Mouse (Mus musculus): ENCODE data around the gene Ndufs6. TPM values are rescaled to one million over a fixed set of nuclear protein-coding genes. Genes with fewer than 3 reads are reported as not detected.

Gene Ndufs6
- polyA plus RNA-seq, 1 experiment from 2014 or later: 326 TPM

DNA sequence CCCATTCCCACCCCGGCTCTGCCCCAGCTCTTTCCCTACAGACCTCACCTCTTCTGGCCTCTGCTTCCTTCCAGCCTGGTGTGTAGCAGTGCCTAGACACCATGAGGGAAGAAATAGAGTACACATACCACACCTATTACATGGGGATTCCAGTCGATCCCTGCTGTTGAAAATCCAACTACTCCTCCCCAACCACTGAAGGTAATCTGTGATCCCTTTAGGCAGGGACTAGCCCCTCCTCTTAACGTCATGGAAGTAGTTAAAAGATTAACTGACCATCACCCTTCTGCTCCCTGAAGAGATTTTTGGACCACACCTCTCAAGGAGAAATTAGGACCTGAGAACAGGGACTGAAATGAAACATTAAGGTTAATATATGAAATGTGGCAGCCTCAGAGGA, 18.8 kb upstream of the Ndufs6 start:
- no peaks in the 10 kb centered on the region for H3K4me1 ChIP-seq (ENCODE audit: control insufficient read depth, insufficient read depth, low read length)
- no peaks in the 10 kb centered on the region for H3K9me3 ChIP-seq (ENCODE audit: control insufficient read depth, low read length)
- no peak overlapping the region for H3K4me2 ChIP-seq
- ATAC-seq (ENCODE audit: low FRiP score): no peak
- DNase-seq (ENCODE audit: low spot score, missing footprints): no peak
- no peaks in the 10 kb centered on the region for H3K36me3 ChIP-seq (ENCODE audit: control insufficient read depth, insufficient read depth, low read length)
- no peak overlapping the region for H3K4me3 ChIP-seq (ENCODE audit: low read depth, low read length)
- no peaks in the 10 kb centered on the region for H3K27me3 ChIP-seq (ENCODE audit: control insufficient read depth, insufficient read depth, low read length)
- no peak overlapping the region for H3K27ac ChIP-seq (ENCODE audit: low read depth, low read length)
- no peak overlapping the region for H3K9ac ChIP-seq (ENCODE audit: low read length)
- WGBS: 67% methylated on average over 3 of the region's 3 CpGs

GRCm38 (mm10) chr13:73346743-73347142, 18.4 kb upstream of the Ndufs6 start:
- DNase-seq (ENCODE audit: low spot score, missing footprints): no peak
- Histone ChIP-seq H3K36me3 (ENCODE audit: control insufficient read depth, insufficient read depth, low read length) (no peaks in the 10 kb centered on the region), H3K9ac (ENCODE audit: low read length) (no peak overlapping the region), H3K4me1 (ENCODE audit: control insufficient read depth, insufficient read depth, low read length) (no peaks in the 10 kb centered on the region), H3K4me2 (no peak overlapping the region), H3K27me3 (ENCODE audit: control insufficient read depth, insufficient read depth, low read length) (no peaks in the 10 kb centered on the region), H3K9me3 (ENCODE audit: control insufficient read depth, low read length) (no peaks in the 10 kb centered on the region), H3K4me3 (ENCODE audit: low read depth, low read length) (no peak overlapping the region), H3K27ac (ENCODE audit: low read depth, low read length) (no peak overlapping the region)
- WGBS: 83% methylated on average over 4 of the region's 4 CpGs
- ATAC-seq (ENCODE audit: low FRiP score): no peak

DNA sequence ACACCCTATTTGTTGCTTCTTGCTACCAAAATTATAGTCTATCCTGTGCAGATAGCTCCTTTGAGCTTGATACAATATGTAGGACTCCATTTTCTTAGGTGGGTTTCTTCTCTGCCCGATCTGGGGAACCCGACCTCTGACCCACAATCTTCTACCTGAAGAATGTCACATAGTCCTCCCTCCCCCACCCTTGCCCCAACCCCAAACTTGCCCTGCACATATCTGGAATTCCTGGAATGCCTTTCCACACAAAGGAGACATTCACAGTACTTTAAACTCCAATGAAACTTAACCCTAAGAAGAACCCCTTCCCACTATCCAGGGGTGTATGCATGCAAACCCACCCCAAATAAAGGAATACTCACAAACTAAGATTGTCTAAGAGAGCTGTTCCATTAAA, 17.8 kb upstream of the Ndufs6 start:
- Histone ChIP-seq H3K4me3 (ENCODE audit: low read depth, low read length) (no peak overlapping the region), H3K9ac (ENCODE audit: low read length) (no peak overlapping the region), H3K4me1 (ENCODE audit: control insufficient read depth, insufficient read depth, low read length) (no peaks in the 10 kb centered on the region), H3K36me3 (ENCODE audit: control insufficient read depth, insufficient read depth, low read length) (no peaks in the 10 kb centered on the region), H3K27ac (ENCODE audit: low read depth, low read length) (no peak overlapping the region), H3K27me3 (ENCODE audit: control insufficient read depth, insufficient read depth, low read length) (no peaks in the 10 kb centered on the region), H3K9me3 (ENCODE audit: control insufficient read depth, low read length) (no peaks in the 10 kb centered on the region), H3K4me2 (no peak overlapping the region)
- whole genome bisulfite sequencing: 47% methylated on average over 2 of the region's 2 CpGs
- DNase-seq (ENCODE audit: low spot score, missing footprints) (no peak), ATAC-seq (ENCODE audit: low FRiP score) (no peak)

DNA sequence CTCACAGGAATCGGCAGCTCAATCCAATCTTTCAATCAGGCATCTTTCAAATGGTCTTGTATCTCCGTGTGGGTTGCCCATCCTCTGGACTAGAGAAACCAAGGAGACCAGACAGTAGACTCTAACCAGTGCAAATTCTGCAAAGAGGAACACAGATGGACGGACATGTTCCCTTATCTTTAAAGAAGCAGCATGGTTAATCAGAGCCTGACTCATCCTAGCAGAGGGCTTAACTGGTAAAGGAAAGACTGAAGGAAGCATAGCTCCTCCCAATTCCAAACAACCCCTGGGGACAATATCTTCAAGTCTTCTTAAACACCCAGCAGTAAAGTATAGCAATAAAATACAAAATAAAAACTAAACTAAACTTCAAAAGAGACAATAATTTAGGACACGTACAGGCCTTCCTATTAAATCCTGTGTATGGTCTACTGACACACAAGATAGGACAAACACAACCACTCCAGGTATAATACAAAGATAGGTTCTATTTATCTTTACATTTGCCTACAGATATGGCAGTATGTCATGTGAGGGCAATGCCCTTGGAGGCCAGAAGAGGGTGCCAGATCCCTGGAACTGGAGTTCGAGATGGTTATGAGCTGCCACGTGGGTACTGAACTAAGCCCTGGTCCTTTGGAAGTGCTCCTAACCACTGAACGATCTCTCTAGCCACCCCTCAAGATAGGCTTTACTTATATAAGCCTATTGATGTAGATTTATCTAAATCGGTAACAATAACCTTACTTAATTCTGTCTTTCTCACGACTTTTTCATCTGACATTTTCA, 17.0 kb upstream of the Ndufs6 start:
- no peak for DNase-seq (ENCODE audit: low spot score, missing footprints)
- ATAC-seq (ENCODE audit: low FRiP score): no peak
- Histone ChIP-seq H3K27ac (ENCODE audit: low read depth, low read length) (no peak overlapping the region), H3K9ac (ENCODE audit: low read length) (no peak overlapping the region), H3K4me2 (no peak overlapping the region), H3K4me1 (ENCODE audit: control insufficient read depth, insufficient read depth, low read length) (no peaks in the 10 kb centered on the region), H3K9me3 (ENCODE audit: control insufficient read depth, low read length) (no peaks in the 10 kb centered on the region), H3K27me3 (ENCODE audit: control insufficient read depth, insufficient read depth, low read length) (no peaks in the 10 kb centered on the region), H3K36me3 (ENCODE audit: control insufficient read depth, insufficient read depth, low read length) (no peaks in the 10 kb centered on the region), H3K4me3 (ENCODE audit: low read depth, low read length) (no peak overlapping the region)
- 77% methylated on average over 9 of the region's 9 CpGs for WGBS

- ATAC-seq (ENCODE audit: low FRiP score) (no peak), DNase-seq (ENCODE audit: low spot score, missing footprints) (no peak)
- Histone ChIP-seq H3K4me2 (no peak overlapping the region), H3K27me3 (ENCODE audit: control insufficient read depth, insufficient read depth, low read length) (no peaks in the 10 kb centered on the region), H3K9me3 (ENCODE audit: control insufficient read depth, low read length) (no peaks in the 10 kb centered on the region), H3K4me1 (ENCODE audit: control insufficient read depth, insufficient read depth, low read length) (peaks cover under 1% of the 10 kb centered on the region; the same call in 1 of the 2 replicates), H3K9ac (ENCODE audit: low read length) (no peak overlapping the region), H3K27ac (ENCODE audit: low read depth, low read length) (no peak overlapping the region), H3K36me3 (ENCODE audit: control insufficient read depth, insufficient read depth, low read length) (no peaks in the 10 kb centered on the region), H3K4me3 (ENCODE audit: low read depth, low read length) (no peak overlapping the region)
- WGBS: 67% methylated on average over 7 of the region's 7 CpGs
Measured at GRCm38 (mm10) chr13:73336753-73337152, 8.4 kb upstream of the Ndufs6 start.

DNA sequence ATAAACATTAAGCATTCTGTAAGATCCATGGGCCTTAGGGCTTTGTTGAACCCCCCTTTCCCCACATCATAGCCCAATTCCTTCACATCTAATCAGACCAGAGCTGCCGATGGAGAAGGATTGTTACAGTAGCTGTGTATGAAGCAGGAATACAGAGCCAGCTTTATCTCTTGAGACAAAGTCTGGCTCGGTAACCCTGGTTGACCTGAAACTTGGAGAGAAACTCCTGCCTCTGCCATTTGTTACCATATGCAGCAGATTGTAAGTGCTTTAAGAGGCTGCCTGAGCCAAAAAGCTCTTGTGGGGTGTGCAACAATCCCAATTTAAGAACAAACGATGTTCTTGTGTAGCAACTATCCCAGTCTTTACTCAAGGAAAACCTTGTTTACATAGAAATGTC, 3.4 kb upstream of the Ndufs6 start:
- DNase-seq (ENCODE audit: low spot score, missing footprints) (no peak), ATAC-seq (ENCODE audit: low FRiP score) (no peak)
- Histone ChIP-seq H3K4me3 (ENCODE audit: low read depth, low read length) (peak overlapping the region; percentile 88), H3K9ac (ENCODE audit: low read length) (peak overlapping the region; percentile 96), H3K9me3 (ENCODE audit: control insufficient read depth, low read length) (no peaks in the 10 kb centered on the region), H3K27me3 (ENCODE audit: control insufficient read depth, insufficient read depth, low read length) (no peaks in the 10 kb centered on the region), H3K27ac (ENCODE audit: low read depth, low read length) (no peak overlapping the region), H3K36me3 (ENCODE audit: control insufficient read depth, insufficient read depth, low read length) (no peaks in the 10 kb centered on the region), H3K4me1 (ENCODE audit: control insufficient read depth, insufficient read depth, low read length) (peaks cover 15% of the 10 kb centered on the region), H3K4me2 (peak overlapping the region; percentile 97)
- WGBS: 85% methylated on average over 3 of the region's 3 CpGs

- Histone ChIP-seq H3K4me3 (ENCODE audit: low read depth, low read length) (peak overlapping the region; percentile 88), H3K9ac (ENCODE audit: low read length) (peak overlapping the region; percentile 96), H3K27me3 (ENCODE audit: control insufficient read depth, insufficient read depth, low read length) (no peaks in the 10 kb centered on the region), H3K4me2 (peak overlapping the region; percentile 97), H3K9me3 (ENCODE audit: control insufficient read depth, low read length) (no peaks in the 10 kb centered on the region), H3K27ac (ENCODE audit: low read depth, low read length) (peak overlapping the region; percentile 60), H3K4me1 (ENCODE audit: control insufficient read depth, insufficient read depth, low read length) (peaks cover 15% of the 10 kb centered on the region), H3K36me3 (ENCODE audit: control insufficient read depth, insufficient read depth, low read length) (no peaks in the 10 kb centered on the region)
- WGBS: 0% methylated on average over 42 of the region's 42 CpGs
- ATAC-seq (ENCODE audit: low FRiP score) (peak; percentile 87), DNase-seq (ENCODE audit: low spot score, missing footprints) (peak; percentile 99)
Measured at GRCm38 (mm10) chr13:73330844-73331501, 2.6 kb upstream of the Ndufs6 start.

DNA sequence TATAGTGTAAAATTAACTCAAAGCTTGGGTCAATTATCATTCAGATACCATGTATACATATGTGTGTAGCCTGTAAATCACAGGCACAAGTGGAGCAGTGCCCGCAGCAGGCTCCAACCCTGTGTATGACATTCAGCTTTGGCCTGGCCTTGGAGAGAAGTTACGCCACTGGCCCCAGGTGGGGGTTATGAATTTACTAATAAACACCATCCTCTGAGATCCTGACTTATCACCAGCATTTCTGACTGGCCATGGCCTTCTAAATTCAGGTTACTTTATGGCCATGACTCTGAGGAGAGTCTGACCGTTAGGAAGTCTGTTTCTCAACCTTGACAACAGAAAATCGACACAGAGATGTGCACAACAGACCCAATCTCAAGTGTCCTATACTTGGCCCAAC, 4.9 kb downstream of the Ndufs6 start:
- H3K4me2 ChIP-seq: no peak overlapping the region
- no peak overlapping the region for H3K27ac ChIP-seq (ENCODE audit: low read depth, low read length)
- H3K9me3 ChIP-seq (ENCODE audit: control insufficient read depth, low read length): no peaks in the 10 kb centered on the region
- DNase-seq (ENCODE audit: low spot score, missing footprints) (no peak), ATAC-seq (ENCODE audit: low FRiP score) (no peak)
- H3K9ac ChIP-seq (ENCODE audit: low read length): no peak overlapping the region
- no peak overlapping the region for H3K4me3 ChIP-seq (ENCODE audit: low read depth, low read length)
- H3K36me3 ChIP-seq (ENCODE audit: control insufficient read depth, insufficient read depth, low read length): peaks cover 6% of the 10 kb centered on the region
- 93% methylated on average over 4 of the region's 4 CpGs for WGBS
- no peaks in the 10 kb centered on the region for H3K27me3 ChIP-seq (ENCODE audit: control insufficient read depth, insufficient read depth, low read length)
- peaks cover 5% of the 10 kb centered on the region; the same call in 1 of the 2 replicates for H3K4me1 ChIP-seq (ENCODE audit: control insufficient read depth, insufficient read depth, low read length)

DNA sequence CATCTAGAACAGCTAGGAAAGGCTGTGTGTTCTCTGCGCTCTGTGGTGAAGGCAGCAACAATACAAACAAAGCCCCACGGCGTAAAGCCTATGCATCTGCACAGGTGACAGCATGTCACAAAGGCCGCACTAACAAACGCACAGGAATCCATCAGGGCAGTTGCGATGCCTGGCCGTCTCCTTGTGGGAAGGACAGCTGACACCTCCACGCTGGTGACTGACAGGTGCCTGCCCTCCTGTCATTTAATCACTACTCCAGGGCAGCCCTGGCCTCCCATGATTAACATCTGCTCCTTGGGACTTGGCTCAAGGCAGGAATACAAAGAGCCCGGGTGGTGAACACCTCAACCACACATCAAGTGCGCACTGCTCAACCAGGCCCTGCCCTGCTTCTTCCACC, 5.7 kb downstream of the Ndufs6 start:
- Histone ChIP-seq H3K9me3 (ENCODE audit: control insufficient read depth, low read length) (no peaks in the 10 kb centered on the region; the same call in 1 of the 2 replicates), H3K27me3 (ENCODE audit: control insufficient read depth, insufficient read depth, low read length) (no peaks in the 10 kb centered on the region), H3K4me3 (ENCODE audit: low read depth, low read length) (no peak overlapping the region), H3K4me1 (ENCODE audit: control insufficient read depth, insufficient read depth, low read length) (peaks cover 3% of the 10 kb centered on the region; the same call in 1 of the 2 replicates), H3K27ac (ENCODE audit: low read depth, low read length) (no peak overlapping the region), H3K36me3 (ENCODE audit: control insufficient read depth, insufficient read depth, low read length) (peaks cover 11% of the 10 kb centered on the region), H3K9ac (ENCODE audit: low read length) (no peak overlapping the region), H3K4me2 (no peak overlapping the region)
- DNase-seq (ENCODE audit: low spot score, missing footprints) (no peak), ATAC-seq (ENCODE audit: low FRiP score) (no peak)
- 89% methylated on average over 10 of the region's 10 CpGs for WGBS

All from midbrain, embryonic 11.5 days (tissue).